Mouse (Mus musculus): ENCODE measurements around the gene Scarb1. TPM values are rescaled to one million over a fixed set of nuclear protein-coding genes. Genes with fewer than 3 reads are reported as not detected.
"Not testable (repeated sequence)": the region's sequence is repeated elsewhere in the genome, so short reads cannot be mapped to it uniquely, and the experiment has no call there.

Gene Scarb1
- 59.6 and 63.9 TPM in 2 replicates for polyA plus RNA-seq (2011; ENCODE audit: insufficient read depth, insufficient read length, low read depth, missing spikeins)

- Histone ChIP-seq H3K27me3 (ENCODE audit: control insufficient read depth, insufficient read depth, low read length, poor library complexity, severe bottlenecking) (no peaks in the 10 kb centered on the region), H3K4me1 (ENCODE audit: control insufficient read depth, insufficient read depth, low read length) (no peaks in the 10 kb centered on the region), H3K27ac (ENCODE audit: insufficient read depth, low read length) (no peak within 1 kb of the TSS), H3K4me3 (ENCODE audit: low read depth, low read length) (peak within 1 kb of the TSS; percentile 93), H3K9me3 (replicated peaks; ENCODE audit: control insufficient read depth, insufficient read depth, low read length, poor library complexity, severe bottlenecking) (no peaks in the 10 kb centered on the region), H3K9ac (ENCODE audit: low read depth, poor library complexity, severe bottlenecking) (peak within 1 kb of the TSS; percentile 34), H3K36me3 (ENCODE audit: control insufficient read depth, insufficient read depth, low read length, poor library complexity, severe bottlenecking) (no peaks in the 10 kb centered on the region)
- TF ChIP-seq CTCF (IDR thresholded peaks at IDR 0.05; ENCODE audit: low read depth, low read length) (no peak), POLR2A (IDR thresholded peaks at IDR 0.05; ENCODE audit: insufficient read depth, low read length) (peak; percentile 76)
Measured at GRCm38 (mm10) chr5:125340547-125341262, at the start of gene Scarb1. Gene Scarb1 (minus strand): TSS chr5:125341094.

- peak within 1 kb of the TSS; percentile 97 for H3K9ac ChIP-seq (ENCODE audit: low read depth, poor library complexity, severe bottlenecking)
- no peaks in the 10 kb centered on the region for H3K4me1 ChIP-seq (ENCODE audit: control insufficient read depth, insufficient read depth, low read length)
- no peaks in the 10 kb centered on the region for H3K27me3 ChIP-seq (ENCODE audit: control insufficient read depth, insufficient read depth, low read length, poor library complexity, severe bottlenecking)
- H3K4me3 ChIP-seq (ENCODE audit: low read depth, low read length): peak within 1 kb of the TSS; percentile 93
- peaks cover 20% of the 10 kb centered on the region for H3K36me3 ChIP-seq (ENCODE audit: control insufficient read depth, insufficient read depth, low read length, poor library complexity, severe bottlenecking)
- TF ChIP-seq POLR2A (IDR thresholded peaks at IDR 0.05; ENCODE audit: insufficient read depth, low read length) (peak; percentile 98), CTCF (IDR thresholded peaks at IDR 0.05; ENCODE audit: low read depth, low read length) (no peak), EP300 (IDR thresholded peaks at IDR 0.05; ENCODE audit: insufficient read depth, low read depth, low read length) (peak; percentile 90)
- no peaks in the 10 kb centered on the region for H3K9me3 ChIP-seq (replicated peaks; ENCODE audit: control insufficient read depth, insufficient read depth, low read length, poor library complexity, severe bottlenecking)
- peak within 1 kb of the TSS; percentile 52 for H3K27ac ChIP-seq (ENCODE audit: insufficient read depth, low read length)
Measured at GRCm38 (mm10) chr5:125389579-125390441, 48.9 kb upstream of the Scarb1 start, which contains the start of gene Ubc. Gene Ubc (minus strand): TSS chr5:125390202.

GRCm38 (mm10) chr5:125389131-125389578 lies 48.3 kb upstream of the Scarb1 start, which contains the start of gene Gm10382:
Gene Gm10382 (plus strand): TSS chr5:125389322.
- TF ChIP-seq POLR2A (IDR thresholded peaks at IDR 0.05; ENCODE audit: insufficient read depth, low read length): no peak
- H3K36me3 ChIP-seq (ENCODE audit: control insufficient read depth, insufficient read depth, low read length, poor library complexity, severe bottlenecking): peaks cover 23% of the 10 kb centered on the region
- peak within 1 kb of the TSS; percentile 97 for H3K9ac ChIP-seq (ENCODE audit: low read depth, poor library complexity, severe bottlenecking)
- H3K27ac ChIP-seq (ENCODE audit: insufficient read depth, low read length): peak within 1 kb of the TSS; percentile 52
- H3K4me1 ChIP-seq (ENCODE audit: control insufficient read depth, insufficient read depth, low read length): no peaks in the 10 kb centered on the region
- H3K9me3 ChIP-seq (replicated peaks; ENCODE audit: control insufficient read depth, insufficient read depth, low read length, poor library complexity, severe bottlenecking): no peaks in the 10 kb centered on the region
- peak within 1 kb of the TSS; percentile 93 for H3K4me3 ChIP-seq (ENCODE audit: low read depth, low read length)
- H3K27me3 ChIP-seq (ENCODE audit: control insufficient read depth, insufficient read depth, low read length, poor library complexity, severe bottlenecking): no peaks in the 10 kb centered on the region

- no peak for TF ChIP-seq CTCF (IDR thresholded peaks at IDR 0.05; ENCODE audit: low read depth, low read length)
- H3K4me3 ChIP-seq (ENCODE audit: low read depth, low read length): peak overlapping the region; percentile 93
- H3K9me3 ChIP-seq (replicated peaks; ENCODE audit: control insufficient read depth, insufficient read depth, low read length, poor library complexity, severe bottlenecking): no peaks in the 10 kb centered on the region
- H3K36me3 ChIP-seq (ENCODE audit: control insufficient read depth, insufficient read depth, low read length, poor library complexity, severe bottlenecking): peaks cover 23% of the 10 kb centered on the region
- H3K27ac ChIP-seq (ENCODE audit: insufficient read depth, low read length): no peak overlapping the region
- no peaks in the 10 kb centered on the region for H3K4me1 ChIP-seq (ENCODE audit: control insufficient read depth, insufficient read depth, low read length)
- H3K9ac ChIP-seq (ENCODE audit: low read depth, poor library complexity, severe bottlenecking): peak overlapping the region; percentile 97
- H3K27me3 ChIP-seq (ENCODE audit: control insufficient read depth, insufficient read depth, low read length, poor library complexity, severe bottlenecking): no peaks in the 10 kb centered on the region
Measured at GRCm38 (mm10) chr5:125388358-125389092, 47.6 kb upstream of the Scarb1 start.

GRCm38 (mm10) chr5:125387295-125387694 lies 46.4 kb upstream of the Scarb1 start:
- H3K9ac ChIP-seq (ENCODE audit: low read depth, poor library complexity, severe bottlenecking); H3K9me3 ChIP-seq (replicated peaks; ENCODE audit: control insufficient read depth, insufficient read depth, low read length, poor library complexity, severe bottlenecking); H3K4me1 ChIP-seq (ENCODE audit: control insufficient read depth, insufficient read depth, low read length); H3K27ac ChIP-seq (ENCODE audit: insufficient read depth, low read length); H3K4me3 ChIP-seq (ENCODE audit: low read depth, low read length); H3K27me3 ChIP-seq (ENCODE audit: control insufficient read depth, insufficient read depth, low read length, poor library complexity, severe bottlenecking): not testable (repeated sequence)
- H3K36me3 ChIP-seq (ENCODE audit: control insufficient read depth, insufficient read depth, low read length, poor library complexity, severe bottlenecking): peaks cover 23% of the 10 kb centered on the region
